Mouse (Mus musculus): ENCODE measurements at regions not wholly inside any gene's neighbourhood (a gene's known extent, or its start where the extent isn't known, plus 50 kb on each side); places are given as distances from the start of the nearest gene placed in this dataset.

GRCm38 (mm10) chr15:11774717-11775116, 132.4 kb downstream of the Npr3 start:
- no peak overlapping the region for H3K27ac ChIP-seq (ENCODE audit: low read length)
- no peaks in the 10 kb centered on the region for H3K9me3 ChIP-seq (ENCODE audit: control insufficient read depth, low read length)
- WGBS: 78% methylated on average over 5 of the region's 5 CpGs
- H3K9ac ChIP-seq (replicated peaks; ENCODE audit: low read depth, low read length): no peak overlapping the region
- no peak for ATAC-seq
- no peaks in the 10 kb centered on the region for H3K36me3 ChIP-seq (ENCODE audit: control insufficient read depth, insufficient read depth)
- H3K4me3 ChIP-seq (replicated peaks; ENCODE audit: low read length): no peak overlapping the region
- H3K4me2 ChIP-seq (ENCODE audit: low read length): no peak overlapping the region
- no peaks in the 10 kb centered on the region for H3K27me3 ChIP-seq (replicated peaks; ENCODE audit: control insufficient read depth, insufficient read depth, low read length)
- no peaks in the 10 kb centered on the region for H3K4me1 ChIP-seq (replicated peaks; ENCODE audit: control insufficient read depth, insufficient read depth, low read length)

GRCm38 (mm10) chr15:11770596-11770995, 136.5 kb downstream of the Npr3 start:
- WGBS: 85% methylated on average over 1 of the region's 1 CpGs
- Histone ChIP-seq H3K9ac (replicated peaks; ENCODE audit: low read depth, low read length) (no peak overlapping the region), H3K4me1 (replicated peaks; ENCODE audit: control insufficient read depth, insufficient read depth, low read length) (no peaks in the 10 kb centered on the region), H3K9me3 (ENCODE audit: control insufficient read depth, low read length) (no peaks in the 10 kb centered on the region), H3K4me2 (ENCODE audit: low read length) (no peak overlapping the region), H3K27me3 (replicated peaks; ENCODE audit: control insufficient read depth, insufficient read depth, low read length) (no peaks in the 10 kb centered on the region), H3K4me3 (replicated peaks; ENCODE audit: low read length) (no peak overlapping the region), H3K36me3 (ENCODE audit: control insufficient read depth, insufficient read depth) (no peaks in the 10 kb centered on the region), H3K27ac (ENCODE audit: low read length) (no peak overlapping the region)
- ATAC-seq: no peak

GRCm38 (mm10) chr15:11757963-11758362, 149.1 kb downstream of the Npr3 start:
- no peaks in the 10 kb centered on the region for H3K36me3 ChIP-seq (ENCODE audit: control insufficient read depth, insufficient read depth)
- no peak overlapping the region for H3K9ac ChIP-seq (replicated peaks; ENCODE audit: low read depth, low read length)
- no peak overlapping the region for H3K27ac ChIP-seq (ENCODE audit: low read length)
- H3K4me1 ChIP-seq (replicated peaks; ENCODE audit: control insufficient read depth, insufficient read depth, low read length): no peaks in the 10 kb centered on the region
- H3K4me2 ChIP-seq (ENCODE audit: low read length): no peak overlapping the region
- H3K4me3 ChIP-seq (replicated peaks; ENCODE audit: low read length): no peak overlapping the region
- no peak for ATAC-seq
- WGBS: 100% methylated on average over 1 of the region's 1 CpGs
- no peaks in the 10 kb centered on the region for H3K9me3 ChIP-seq (ENCODE audit: control insufficient read depth, low read length)
- H3K27me3 ChIP-seq (replicated peaks; ENCODE audit: control insufficient read depth, insufficient read depth, low read length): no peaks in the 10 kb centered on the region

GRCm38 (mm10) chr15:11756786-11757185, 150.3 kb downstream of the Npr3 start:
- no peaks in the 10 kb centered on the region for H3K27me3 ChIP-seq (replicated peaks; ENCODE audit: control insufficient read depth, insufficient read depth, low read length)
- ATAC-seq: no peak

GRCm38 (mm10) chr15:11753216-11753615, 153.9 kb downstream of the Npr3 start:
- Histone ChIP-seq H3K9me3 (ENCODE audit: control insufficient read depth, low read length) (no peaks in the 10 kb centered on the region), H3K36me3 (ENCODE audit: control insufficient read depth, insufficient read depth) (no peaks in the 10 kb centered on the region), H3K27me3 (replicated peaks; ENCODE audit: control insufficient read depth, insufficient read depth, low read length) (no peaks in the 10 kb centered on the region), H3K27ac (ENCODE audit: low read length) (no peak overlapping the region), H3K4me2 (ENCODE audit: low read length) (no peak overlapping the region), H3K4me1 (replicated peaks; ENCODE audit: control insufficient read depth, insufficient read depth, low read length) (no peaks in the 10 kb centered on the region), H3K9ac (replicated peaks; ENCODE audit: low read depth, low read length) (no peak overlapping the region), H3K4me3 (replicated peaks; ENCODE audit: low read length) (no peak overlapping the region)
- WGBS: 24% methylated on average over 3 of the region's 3 CpGs
- no peak for ATAC-seq

More at GRCm38 (mm10) chr15:11756786-11757185, 150.3 kb downstream of the Npr3 start:
- Histone ChIP-seq H3K36me3 (ENCODE audit: control insufficient read depth, insufficient read depth) (no peaks in the 10 kb centered on the region), H3K4me3 (replicated peaks; ENCODE audit: low read length) (no peak overlapping the region), H3K9me3 (ENCODE audit: control insufficient read depth, low read length) (no peaks in the 10 kb centered on the region), H3K27ac (ENCODE audit: low read length) (no peak overlapping the region), H3K4me1 (replicated peaks; ENCODE audit: control insufficient read depth, insufficient read depth, low read length) (no peaks in the 10 kb centered on the region), H3K4me2 (ENCODE audit: low read length) (no peak overlapping the region), H3K9ac (replicated peaks; ENCODE audit: low read depth, low read length) (no peak overlapping the region)
- 65% methylated on average over 7 of the region's 7 CpGs for WGBS

- 68% methylated on average over 5 of the region's 5 CpGs for WGBS
- Histone ChIP-seq H3K36me3 (ENCODE audit: control insufficient read depth, insufficient read depth) (no peaks in the 10 kb centered on the region), H3K9ac (replicated peaks; ENCODE audit: low read depth, low read length) (no peak overlapping the region), H3K4me2 (ENCODE audit: low read length) (no peak overlapping the region), H3K27ac (ENCODE audit: low read length) (no peak overlapping the region), H3K4me3 (replicated peaks; ENCODE audit: low read length) (no peak overlapping the region), H3K4me1 (replicated peaks; ENCODE audit: control insufficient read depth, insufficient read depth, low read length) (no peaks in the 10 kb centered on the region), H3K27me3 (replicated peaks; ENCODE audit: control insufficient read depth, insufficient read depth, low read length) (no peaks in the 10 kb centered on the region), H3K9me3 (ENCODE audit: control insufficient read depth, low read length) (no peaks in the 10 kb centered on the region)
- no peak for ATAC-seq
These were observed 156.2 kb downstream of the Npr3 start for GRCm38 (mm10) chr15:11750893-11751292.

- Histone ChIP-seq H3K36me3 (ENCODE audit: control insufficient read depth, insufficient read depth) (no peaks in the 10 kb centered on the region), H3K4me3 (replicated peaks; ENCODE audit: low read length) (no peak overlapping the region), H3K4me1 (replicated peaks; ENCODE audit: control insufficient read depth, insufficient read depth, low read length) (no peaks in the 10 kb centered on the region), H3K27me3 (replicated peaks; ENCODE audit: control insufficient read depth, insufficient read depth, low read length) (no peaks in the 10 kb centered on the region), H3K4me2 (ENCODE audit: low read length) (no peak overlapping the region), H3K27ac (ENCODE audit: low read length) (no peak overlapping the region), H3K9ac (replicated peaks; ENCODE audit: low read depth, low read length) (no peak overlapping the region), H3K9me3 (ENCODE audit: control insufficient read depth, low read length) (no peaks in the 10 kb centered on the region)
- 84% methylated on average over 4 of the region's 4 CpGs for WGBS
- ATAC-seq: no peak
These were observed 157.6 kb downstream of the Npr3 start for GRCm38 (mm10) chr15:11749509-11749908.

GRCm38 (mm10) chr15:11748306-11748705, 158.8 kb downstream of the Npr3 start:
- Histone ChIP-seq H3K4me2 (ENCODE audit: low read length) (no peak overlapping the region), H3K4me3 (replicated peaks; ENCODE audit: low read length) (no peak overlapping the region), H3K9me3 (ENCODE audit: control insufficient read depth, low read length) (no peaks in the 10 kb centered on the region), H3K36me3 (ENCODE audit: control insufficient read depth, insufficient read depth) (no peaks in the 10 kb centered on the region), H3K27me3 (replicated peaks; ENCODE audit: control insufficient read depth, insufficient read depth, low read length) (no peaks in the 10 kb centered on the region), H3K9ac (replicated peaks; ENCODE audit: low read depth, low read length) (no peak overlapping the region), H3K27ac (ENCODE audit: low read length) (no peak overlapping the region), H3K4me1 (replicated peaks; ENCODE audit: control insufficient read depth, insufficient read depth, low read length) (no peaks in the 10 kb centered on the region)
- 90% methylated on average over 2 of the region's 2 CpGs for WGBS
- no peak for ATAC-seq

GRCm38 (mm10) chr15:11746754-11747153, 160.3 kb downstream of the Npr3 start:
- Histone ChIP-seq H3K4me3 (replicated peaks; ENCODE audit: low read length) (no peak overlapping the region), H3K9me3 (ENCODE audit: control insufficient read depth, low read length) (no peaks in the 10 kb centered on the region), H3K4me1 (replicated peaks; ENCODE audit: control insufficient read depth, insufficient read depth, low read length) (0 out of 2 replicates have a peak, but pooled peaks cover 7% of the 10 kb centered on the region), H3K27me3 (replicated peaks; ENCODE audit: control insufficient read depth, insufficient read depth, low read length) (no peaks in the 10 kb centered on the region), H3K27ac (ENCODE audit: low read length) (no peak overlapping the region), H3K4me2 (ENCODE audit: low read length) (no peak overlapping the region), H3K9ac (replicated peaks; ENCODE audit: low read depth, low read length) (no peak overlapping the region), H3K36me3 (ENCODE audit: control insufficient read depth, insufficient read depth) (no peaks in the 10 kb centered on the region)
- no peak for ATAC-seq
- 100% methylated on average over 1 of the region's 1 CpGs for WGBS

- H3K4me3 ChIP-seq (replicated peaks; ENCODE audit: low read length): no peak overlapping the region
- 84% methylated on average over 9 of the region's 9 CpGs for WGBS
These were observed 161.3 kb downstream of the Npr3 start for GRCm38 (mm10) chr15:11745629-11746372.

More at GRCm38 (mm10) chr15:11745629-11746372, 161.3 kb downstream of the Npr3 start:
- Histone ChIP-seq H3K27ac (ENCODE audit: low read length) (no peak overlapping the region), H3K27me3 (replicated peaks; ENCODE audit: control insufficient read depth, insufficient read depth, low read length) (no peaks in the 10 kb centered on the region), H3K9ac (replicated peaks; ENCODE audit: low read depth, low read length) (no peak overlapping the region), H3K4me1 (replicated peaks; ENCODE audit: control insufficient read depth, insufficient read depth, low read length) (0 out of 2 replicates have a peak, but pooled peaks cover 9% of the 10 kb centered on the region), H3K36me3 (ENCODE audit: control insufficient read depth, insufficient read depth) (no peaks in the 10 kb centered on the region), H3K9me3 (ENCODE audit: control insufficient read depth, low read length) (no peaks in the 10 kb centered on the region), H3K4me2 (ENCODE audit: low read length) (no peak overlapping the region)
- ATAC-seq: no peak

Data from forebrain, embryonic 16.5 days (tissue).